Mouse (Mus musculus) cerebellum, adult 11-12 months (tissue): ENCODE measurements around the gene Urb1.

ENCODE experiments used
- DNase-seq: peaks from one replicate; pipeline ENCODE4 v3.0.0; 2022

The Urb1 gene

GRCm38 (mm10) chr16:90760515-90760914 lies 49.7 kb downstream of the Urb1 start:
- no peak for DNase-seq

GRCm38 (mm10) chr16:90759335-90759734 lies 50.9 kb downstream of the Urb1 start:
- DNase-seq, result no peak

GRCm38 (mm10) chr16:90753386-90753941 lies 56.7 kb downstream of the Urb1 start:
- DNase-seq, result no peak

GRCm38 (mm10) chr16:90748169-90748568 lies 62.0 kb downstream of the Urb1 start:
- DNase-seq, result no peak

GRCm38 (mm10) chr16:90747143-90747542 lies 63.1 kb downstream of the Urb1 start:
- DNase-seq, result no peak

GRCm38 (mm10) chr16:90738092-90738956 lies 71.9 kb downstream of the Urb1 start, which contains the start of gene Mrap:
Gene Mrap (plus strand): TSS chr16:90738207.
- no peak for DNase-seq

GRCm38 (mm10) chr16:90736672-90737270 lies 73.4 kb downstream of the Urb1 start:
- no peak for DNase-seq

- DNase-seq, result no peak
Observed at GRCm38 (mm10) chr16:90735611-90736010, 74.6 kb downstream of the Urb1 start.

GRCm38 (mm10) chr16:90727233-90728115 lies 82.7 kb downstream of the Urb1 start, which contains the start of gene Mis18a:
Gene Mis18a (minus strand): TSS chr16:90727404.
- DNase-seq, result peak; percentile 95

GRCm38 (mm10) chr16:90726600-90727227 lies 83.5 kb downstream of the Urb1 start:
- DNase-seq, result no peak

- DNase-seq, result no peak
Observed at GRCm38 (mm10) chr16:90724051-90724450, 86.2 kb downstream of the Urb1 start.

- DNase-seq, result no peak
Observed at GRCm38 (mm10) chr16:90710313-90710712, 99.9 kb downstream of the Urb1 start.

- DNase-seq, result peak; percentile 73
Observed at GRCm38 (mm10) chr16:90709711-90710289, 100.4 kb downstream of the Urb1 start.

- DNase-seq, result no peak
Observed at GRCm38 (mm10) chr16:90706279-90706678, 103.9 kb downstream of the Urb1 start.

GRCm38 (mm10) chr16:90704161-90704825 lies 105.9 kb downstream of the Urb1 start:
- no peak for DNase-seq

GRCm38 (mm10) chr16:90703646-90704045 lies 106.6 kb downstream of the Urb1 start:
- no peak for DNase-seq

- no peak for DNase-seq
Observed at GRCm38 (mm10) chr16:90701541-90701940, 108.7 kb downstream of the Urb1 start.
